Mouse (Mus musculus) liver, embryonic 14.5 days (tissue): ENCODE measurements around the gene Tmem132d.

ENCODE experiments used
- CTCF ChIP-seq: IDR thresholded peaks from 2 replicates; pipeline ENCODE4 v1.5.1; 2016; ENCODE audit warnings: antibody characterized with exemption, low read depth, control low read depth
- EP300 ChIP-seq: IDR thresholded peaks from 2 replicates; pipeline ENCODE4 v1.6.1; 2016; ENCODE audit warnings: antibody characterized with exemption, low read depth

DNA sequence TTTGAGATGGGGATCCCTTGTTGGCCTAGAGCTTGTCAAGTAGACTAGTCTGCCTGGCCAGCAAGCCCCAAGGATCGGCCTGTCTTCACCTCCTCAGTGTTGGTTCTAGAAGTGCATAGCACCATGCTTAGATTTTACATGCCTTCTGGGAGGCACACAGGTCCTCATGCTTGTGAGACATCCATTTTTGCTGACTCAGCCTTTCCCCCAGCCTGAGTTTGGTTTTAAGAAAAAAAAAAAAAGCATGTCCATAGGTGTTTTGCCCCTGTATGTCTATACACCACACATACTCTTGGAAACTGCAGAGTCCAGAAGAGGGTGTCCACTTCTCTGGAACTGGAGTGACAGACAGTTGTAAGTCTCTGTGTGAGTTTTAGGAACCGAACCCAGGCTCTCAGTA is 256.6 kb downstream of the Tmem132d start:
- TF ChIP-seq CTCF: no peak
- TF ChIP-seq EP300: no peak
